Mouse (Mus musculus): Measurements from ENCODE around the gene Abraxas1.

DNA sequence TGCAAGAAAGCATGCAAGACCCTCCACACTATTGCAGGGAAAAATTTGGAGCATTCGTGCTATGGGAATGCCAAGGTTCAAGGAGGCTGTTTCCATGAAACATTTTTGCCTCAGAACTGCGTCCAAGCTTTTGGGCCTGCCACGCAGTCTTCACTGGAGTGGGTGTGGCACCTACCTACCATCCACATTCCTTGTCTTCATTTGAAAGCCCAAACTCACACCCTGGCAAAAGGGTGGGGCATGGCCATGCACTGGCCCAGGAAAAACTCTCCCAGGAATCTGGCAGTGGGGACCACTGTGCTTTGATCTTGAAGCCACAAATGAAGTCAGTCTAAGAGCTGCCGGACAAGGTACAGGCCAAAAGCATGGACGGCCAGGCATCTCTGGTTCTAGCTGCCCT lies 62.6 kb downstream of the Abraxas1 start:
- TF ChIP-seq GATA1 (IDR thresholded peaks at IDR 0.05; ENCODE audit: borderline replicate concordance, low read length) = no peak
- TF ChIP-seq FLI1 (IDR thresholded peaks at IDR 0.05; ENCODE audit: low read length) = no peak
